Mouse (Mus musculus): ENCODE measurements around the gene Tmsb15b1. TPM values are rescaled to one million over a fixed set of nuclear protein-coding genes. Genes with fewer than 3 reads are reported as not detected.

Tmsb15b1 gene
- 18.6 and 19.8 TPM in 2 replicates for polyA plus RNA-seq (2015; fragmentation: Nextera tagmentation; extraction: Ambion mirVana)

DNA sequence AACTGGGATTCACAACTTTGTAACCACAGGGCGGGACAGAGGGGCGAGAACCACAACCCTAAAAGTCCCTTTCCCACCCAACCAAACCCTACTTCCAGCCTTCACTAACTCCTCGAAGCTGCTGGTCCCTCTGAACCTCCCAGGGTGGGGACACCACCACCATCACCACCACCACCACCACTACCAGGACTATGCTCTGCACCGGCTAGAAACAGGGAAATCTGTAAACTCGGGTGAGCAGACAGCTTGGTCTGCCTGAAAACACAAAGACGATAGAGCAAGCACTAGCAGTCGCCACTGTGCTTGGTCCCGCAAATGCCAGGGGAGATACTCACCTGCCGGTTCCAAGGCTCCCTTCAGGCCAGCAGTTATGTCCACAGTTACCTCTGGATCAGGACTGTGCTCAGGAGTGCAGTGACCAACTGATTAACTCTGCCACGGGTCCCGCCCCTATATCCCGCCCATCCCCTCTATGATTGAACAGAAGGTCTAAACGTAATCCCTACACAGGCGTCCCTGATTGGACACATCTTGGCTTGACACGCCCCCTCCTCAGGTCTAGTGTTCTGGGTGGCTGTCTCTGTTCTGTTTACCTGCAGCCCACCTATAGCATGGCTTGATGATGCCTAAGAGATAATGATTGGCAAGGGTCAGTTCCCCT, at the start of gene Tmsb15b1, which contains the start of gene Tmsb15l:
TSS of gene Tmsb15b1 (minus strand) at position 451 of the 661 bp plus-strand sequence.
TSS of gene Tmsb15l (minus strand) at position 446 of the 661 bp plus-strand sequence.
- no peak within 1 kb of the TSS for H3K27ac ChIP-seq (ENCODE audit: low read length)
- peak; percentile 100 for ATAC-seq (ENCODE audit: low read depth)
- no peaks in the 10 kb centered on the region for H3K27me3 ChIP-seq (ENCODE audit: control insufficient read depth, insufficient read depth, low read depth, low read length)
- 29% methylated on average over 15 of the region's 15 CpGs for WGBS
- H3K4me2 ChIP-seq (ENCODE audit: low read depth, low read length): peak within 1 kb of the TSS; percentile 62
- peak within 1 kb of the TSS; percentile 60 for H3K9ac ChIP-seq (ENCODE audit: low read length)
- no peaks in the 10 kb centered on the region for H3K4me1 ChIP-seq (replicated peaks; ENCODE audit: control insufficient read depth, insufficient read depth, low read length)
- H3K4me3 ChIP-seq (ENCODE audit: low read length): peak within 1 kb of the TSS; percentile 47
- no peaks in the 10 kb centered on the region for H3K9me3 ChIP-seq (ENCODE audit: control insufficient read depth, low read length)
- no peaks in the 10 kb centered on the region for H3K36me3 ChIP-seq (ENCODE audit: control insufficient read depth, insufficient read depth, low read length)

DNA sequence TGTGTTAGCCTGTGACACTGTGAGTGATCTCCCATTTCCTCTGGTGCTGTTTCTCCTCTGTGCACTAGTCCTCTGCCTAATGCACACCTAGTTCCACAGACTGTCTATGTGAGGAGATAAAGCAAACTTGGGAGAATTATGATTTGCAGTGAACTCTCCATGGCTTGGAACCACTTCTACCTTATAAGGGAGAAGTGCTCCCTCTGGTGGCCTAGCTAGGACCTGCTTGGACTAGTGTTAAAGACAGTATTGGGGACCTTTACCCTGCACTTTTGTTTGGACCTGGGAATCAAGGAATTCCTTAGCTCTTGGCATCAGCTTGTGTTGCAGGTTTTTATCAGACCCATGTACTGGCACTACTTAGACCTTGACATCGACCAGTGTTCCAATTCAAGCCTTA, 42.6 kb upstream of the Tmsb15b1 start:
- Histone ChIP-seq H3K4me3 (ENCODE audit: low read length) (no peak overlapping the region), H3K4me1 (replicated peaks; ENCODE audit: control insufficient read depth, insufficient read depth, low read length) (no peaks in the 10 kb centered on the region), H3K9me3 (ENCODE audit: control insufficient read depth, low read length) (no peaks in the 10 kb centered on the region), H3K27me3 (ENCODE audit: control insufficient read depth, insufficient read depth, low read depth, low read length) (no peaks in the 10 kb centered on the region), H3K36me3 (ENCODE audit: control insufficient read depth, insufficient read depth, low read length) (no peaks in the 10 kb centered on the region), H3K27ac (ENCODE audit: low read length) (no peak overlapping the region), H3K4me2 (ENCODE audit: low read depth, low read length) (no peak overlapping the region), H3K9ac (ENCODE audit: low read length) (no peak overlapping the region)
- WGBS: 25% methylated on average over 1 of the region's 1 CpGs
- no peak for ATAC-seq (ENCODE audit: low read depth)

DNA sequence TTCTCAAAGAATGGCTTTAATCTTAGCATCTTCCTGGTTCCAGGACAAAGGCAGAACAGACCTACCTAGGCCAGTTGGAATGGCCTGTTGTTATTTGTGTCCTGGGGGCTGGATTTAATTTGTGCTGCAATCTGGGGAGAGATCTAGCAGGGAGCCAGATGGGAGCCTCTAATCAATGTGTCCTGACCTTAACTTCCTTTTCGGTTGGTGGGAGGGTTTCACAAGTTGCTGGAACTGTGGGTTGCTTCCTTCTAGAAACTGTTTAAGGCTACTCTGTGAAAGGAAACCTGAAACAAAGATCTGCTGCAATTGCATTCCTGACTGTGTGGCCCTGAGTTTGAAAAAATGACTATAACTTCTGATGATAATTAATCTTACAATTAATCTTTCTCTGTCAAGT, 41.0 kb upstream of the Tmsb15b1 start:
- WGBS: 70% methylated on average over 1 of the region's 1 CpGs
- Histone ChIP-seq H3K9ac (ENCODE audit: low read length) (no peak overlapping the region), H3K36me3 (ENCODE audit: control insufficient read depth, insufficient read depth, low read length) (no peaks in the 10 kb centered on the region), H3K4me2 (ENCODE audit: low read depth, low read length) (no peak overlapping the region), H3K4me1 (replicated peaks; ENCODE audit: control insufficient read depth, insufficient read depth, low read length) (no peaks in the 10 kb centered on the region), H3K9me3 (ENCODE audit: control insufficient read depth, low read length) (no peaks in the 10 kb centered on the region), H3K27me3 (ENCODE audit: control insufficient read depth, insufficient read depth, low read depth, low read length) (no peaks in the 10 kb centered on the region), H3K4me3 (ENCODE audit: low read length) (no peak overlapping the region), H3K27ac (ENCODE audit: low read length) (no peak overlapping the region)
- ATAC-seq (ENCODE audit: low read depth): no peak

DNA sequence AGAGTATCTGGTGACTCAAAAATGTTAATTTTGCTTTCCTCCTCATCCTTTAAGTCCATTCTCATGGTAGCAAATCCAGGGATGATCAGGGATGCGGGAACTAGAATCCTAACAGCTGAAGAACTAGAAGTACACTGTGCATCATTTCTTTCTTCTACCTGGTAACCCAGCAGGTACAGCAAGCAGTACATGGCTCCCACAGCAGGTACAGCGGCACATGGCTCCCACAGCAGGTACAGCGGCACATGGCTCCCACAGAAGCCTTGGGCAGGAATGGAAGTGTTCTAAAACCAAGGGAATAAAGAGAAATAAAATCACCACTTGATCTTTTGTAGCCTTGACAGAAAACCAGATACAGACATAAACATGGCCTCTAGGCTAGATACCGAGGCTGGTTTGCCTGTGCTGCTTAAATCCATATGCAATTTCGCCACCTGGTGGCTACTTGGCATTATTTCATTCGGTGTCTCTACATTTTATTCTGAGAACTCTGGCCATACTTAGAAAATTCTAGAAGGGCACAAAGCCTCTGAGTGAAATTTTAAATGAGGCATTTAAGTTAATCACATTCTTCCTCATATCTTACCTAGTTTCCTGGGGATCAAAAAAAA, 38.5 kb upstream of the Tmsb15b1 start:
- Histone ChIP-seq H3K4me1 (replicated peaks; ENCODE audit: control insufficient read depth, insufficient read depth, low read length) (no peaks in the 10 kb centered on the region), H3K9me3 (ENCODE audit: control insufficient read depth, low read length) (no peaks in the 10 kb centered on the region), H3K9ac (ENCODE audit: low read length) (no peak overlapping the region), H3K27me3 (ENCODE audit: control insufficient read depth, insufficient read depth, low read depth, low read length) (no peaks in the 10 kb centered on the region), H3K36me3 (ENCODE audit: control insufficient read depth, insufficient read depth, low read length) (no peaks in the 10 kb centered on the region), H3K4me2 (ENCODE audit: low read depth, low read length) (no peak overlapping the region), H3K4me3 (ENCODE audit: low read length) (no peak overlapping the region), H3K27ac (ENCODE audit: low read length) (no peak overlapping the region)
- ATAC-seq (ENCODE audit: low read depth): peak; percentile 54; the same call in 1 of the 2 replicates
- WGBS: 49% methylated on average over 6 of the region's 6 CpGs

DNA sequence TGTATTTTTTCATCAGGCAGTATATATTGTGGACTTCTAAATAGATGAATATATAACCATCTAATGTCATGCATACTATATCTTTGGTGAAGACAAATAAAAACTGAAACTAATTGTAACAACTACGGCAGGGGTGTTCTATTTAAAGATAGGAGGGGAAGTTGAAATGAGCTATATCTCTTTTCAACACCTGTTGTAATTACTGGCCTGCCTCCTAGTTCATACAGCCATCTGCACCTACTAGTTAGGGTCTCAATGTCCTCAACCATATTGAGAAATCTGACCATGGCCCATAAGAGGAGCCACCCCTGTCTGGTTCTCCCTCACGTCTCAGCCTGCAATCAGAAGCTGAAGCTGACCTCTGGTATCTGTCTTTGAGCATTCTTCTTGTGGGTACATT, 19.6 kb upstream of the Tmsb15b1 start:
- H3K36me3 ChIP-seq (ENCODE audit: control insufficient read depth, insufficient read depth, low read length): no peaks in the 10 kb centered on the region
- no peak overlapping the region for H3K4me3 ChIP-seq (ENCODE audit: low read length)
- peaks cover 4% of the 10 kb centered on the region for H3K27me3 ChIP-seq (ENCODE audit: control insufficient read depth, insufficient read depth, low read depth, low read length)
- no peaks in the 10 kb centered on the region for H3K9me3 ChIP-seq (ENCODE audit: control insufficient read depth, low read length)
- H3K4me1 ChIP-seq (replicated peaks; ENCODE audit: control insufficient read depth, insufficient read depth, low read length): no peaks in the 10 kb centered on the region
- no peak overlapping the region for H3K27ac ChIP-seq (ENCODE audit: low read length)
- H3K4me2 ChIP-seq (ENCODE audit: low read depth, low read length): no peak overlapping the region
- no peak overlapping the region for H3K9ac ChIP-seq (ENCODE audit: low read length)
- ATAC-seq (ENCODE audit: low read depth): no peak
- 80% methylated on average over 2 of the region's 2 CpGs for WGBS

DNA sequence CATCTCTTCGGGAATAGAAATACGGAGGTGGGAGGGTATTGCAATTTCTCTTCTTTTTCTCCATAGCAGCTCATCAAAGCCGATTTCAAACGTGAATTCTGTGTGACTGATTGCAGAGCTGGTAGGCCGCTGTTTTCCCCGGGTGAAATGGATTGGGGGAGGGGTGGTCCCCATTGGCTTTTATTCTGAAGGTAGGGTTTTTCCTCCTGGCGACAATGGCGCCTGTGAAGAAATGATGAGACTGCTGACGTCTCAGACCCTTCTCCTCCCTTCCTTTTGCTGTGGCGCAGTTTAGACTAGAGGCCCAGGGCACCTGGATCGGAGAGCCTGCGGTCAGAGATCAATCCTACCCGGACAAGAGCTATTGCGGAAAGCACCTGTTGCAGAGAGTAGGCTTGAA, 17.0 kb upstream of the Tmsb15b1 start:
- Histone ChIP-seq H3K27me3 (ENCODE audit: control insufficient read depth, insufficient read depth, low read depth, low read length) (peaks cover 4% of the 10 kb centered on the region), H3K9me3 (ENCODE audit: control insufficient read depth, low read length) (no peaks in the 10 kb centered on the region), H3K27ac (ENCODE audit: low read length) (no peak overlapping the region), H3K4me3 (ENCODE audit: low read length) (peak overlapping the region; percentile 47), H3K36me3 (ENCODE audit: control insufficient read depth, insufficient read depth, low read length) (no peaks in the 10 kb centered on the region), H3K4me2 (ENCODE audit: low read depth, low read length) (peak overlapping the region; percentile 58; the same call in 1 of the 2 replicates), H3K9ac (ENCODE audit: low read length) (no peak overlapping the region), H3K4me1 (replicated peaks; ENCODE audit: control insufficient read depth, insufficient read depth, low read length) (no peaks in the 10 kb centered on the region)
- ATAC-seq (ENCODE audit: low read depth): no peak
- 32% methylated on average over 14 of the region's 14 CpGs for WGBS

DNA sequence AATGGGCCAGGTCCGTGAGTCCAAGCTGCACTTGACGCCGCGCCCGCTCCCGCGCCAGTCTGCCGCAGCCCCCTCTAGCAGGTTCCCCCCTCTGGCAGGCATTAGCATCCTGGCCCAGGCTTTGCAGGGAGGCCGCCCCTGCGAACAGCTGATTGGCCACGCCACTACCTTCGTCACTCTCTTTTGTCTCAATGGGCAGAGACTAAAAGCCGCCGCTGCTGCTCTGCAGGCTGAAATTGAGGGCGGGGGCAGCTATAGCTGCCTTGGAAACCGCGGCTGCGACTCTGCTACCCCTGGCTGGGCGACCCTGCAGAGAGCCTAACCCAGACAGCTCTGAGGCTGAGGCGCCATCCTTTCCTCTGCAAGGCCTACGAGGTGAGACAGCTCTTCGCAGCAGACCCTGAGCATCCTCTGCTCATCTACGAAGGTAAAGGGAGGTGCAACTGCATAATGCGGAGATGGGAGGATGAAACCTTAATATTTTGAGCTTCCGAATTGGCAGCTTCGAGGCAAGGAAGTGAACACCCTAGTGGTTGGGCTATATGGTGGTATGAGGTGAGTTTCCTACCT, 16.4 kb upstream of the Tmsb15b1 start, which contains the start of gene Zcchc18:
TSS of gene Zcchc18 (plus strand) at position 178 of the 570 bp plus-strand sequence.
- Histone ChIP-seq H3K9ac (ENCODE audit: low read length) (peak within 1 kb of the TSS; percentile 41; the same call in 1 of the 2 replicates), H3K4me2 (ENCODE audit: low read depth, low read length) (peak within 1 kb of the TSS; percentile 58), H3K4me1 (replicated peaks; ENCODE audit: control insufficient read depth, insufficient read depth, low read length) (no peaks in the 10 kb centered on the region), H3K27me3 (ENCODE audit: control insufficient read depth, insufficient read depth, low read depth, low read length) (peaks cover 4% of the 10 kb centered on the region), H3K36me3 (ENCODE audit: control insufficient read depth, insufficient read depth, low read length) (no peaks in the 10 kb centered on the region), H3K27ac (ENCODE audit: low read length) (no peak within 1 kb of the TSS), H3K9me3 (ENCODE audit: control insufficient read depth, low read length) (no peaks in the 10 kb centered on the region), H3K4me3 (ENCODE audit: low read length) (peak within 1 kb of the TSS; percentile 47)
- peak; percentile 93 for ATAC-seq (ENCODE audit: low read depth)
- WGBS: 14% methylated on average over 20 of the region's 26 CpGs

DNA sequence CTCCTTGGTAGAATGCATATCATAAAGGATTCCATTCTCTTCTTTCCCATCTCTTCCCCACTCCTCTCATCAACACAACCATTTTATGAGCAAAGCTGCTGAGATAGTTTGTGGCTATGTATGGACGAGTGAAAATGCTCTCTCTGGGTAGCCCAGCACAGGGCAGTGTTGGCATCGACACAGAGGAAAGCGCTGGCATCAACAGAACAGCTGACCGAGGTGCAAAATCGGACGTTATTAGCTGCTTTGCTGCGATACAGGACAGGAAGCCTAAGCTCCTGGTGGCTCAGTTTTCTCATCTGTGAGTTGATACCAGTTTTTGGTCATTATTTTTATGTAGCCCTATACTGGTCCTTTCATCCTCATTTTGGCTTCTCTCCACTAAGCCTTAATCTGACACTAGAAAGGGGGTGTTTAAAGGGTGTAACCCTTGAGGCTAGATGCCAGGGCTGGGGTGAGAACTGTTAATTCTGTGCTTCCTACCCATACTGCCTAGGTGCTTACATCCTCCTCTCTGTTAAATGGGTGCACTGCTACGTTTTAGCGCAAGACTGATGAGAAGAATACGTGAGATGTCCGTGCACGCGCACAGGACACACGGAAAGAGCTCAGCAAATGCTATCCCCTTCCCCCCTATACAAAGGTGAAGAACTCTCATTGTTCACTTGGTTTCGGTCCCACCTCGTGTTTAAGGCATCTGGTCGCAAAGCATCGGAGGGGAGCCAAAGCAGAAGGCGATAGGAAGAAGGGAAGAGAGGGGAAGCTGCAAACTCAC, 15.7 kb upstream of the Tmsb15b1 start:
- H3K27me3 ChIP-seq (ENCODE audit: control insufficient read depth, insufficient read depth, low read depth, low read length): peaks cover 4% of the 10 kb centered on the region
- ATAC-seq (ENCODE audit: low read depth): no peak
- WGBS: 19% methylated on average over 19 of the region's 19 CpGs
- H3K36me3 ChIP-seq (ENCODE audit: control insufficient read depth, insufficient read depth, low read length): no peaks in the 10 kb centered on the region
- H3K4me3 ChIP-seq (ENCODE audit: low read length): peak overlapping the region; percentile 47
- H3K4me1 ChIP-seq (replicated peaks; ENCODE audit: control insufficient read depth, insufficient read depth, low read length): no peaks in the 10 kb centered on the region
- H3K9me3 ChIP-seq (ENCODE audit: control insufficient read depth, low read length): no peaks in the 10 kb centered on the region
- no peak overlapping the region for H3K9ac ChIP-seq (ENCODE audit: low read length)
- no peak overlapping the region for H3K27ac ChIP-seq (ENCODE audit: low read length)
- H3K4me2 ChIP-seq (ENCODE audit: low read depth, low read length): peak overlapping the region; percentile 58

DNA sequence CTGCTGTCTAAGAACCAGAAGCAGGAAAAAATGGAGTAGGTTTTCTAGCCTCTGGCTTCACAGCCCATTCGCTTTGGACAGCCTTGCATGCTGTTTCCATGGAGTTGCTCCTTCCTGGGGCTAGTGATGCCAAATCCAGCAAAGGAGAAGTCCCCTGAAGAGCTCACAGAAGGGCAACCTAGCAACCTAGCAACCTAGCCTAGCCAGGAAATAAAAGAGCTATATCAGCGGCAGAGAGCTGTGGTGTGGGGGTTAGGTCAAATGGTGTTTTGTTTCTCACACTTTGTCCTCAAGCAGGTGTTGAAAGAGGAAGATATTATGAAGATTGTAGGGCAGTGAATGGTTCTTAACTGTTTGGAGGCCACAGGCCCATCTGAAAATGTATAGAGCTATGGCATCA, 14.6 kb upstream of the Tmsb15b1 start:
- Histone ChIP-seq H3K4me2 (ENCODE audit: low read depth, low read length) (no peak overlapping the region), H3K27ac (ENCODE audit: low read length) (no peak overlapping the region), H3K4me1 (replicated peaks; ENCODE audit: control insufficient read depth, insufficient read depth, low read length) (no peaks in the 10 kb centered on the region), H3K27me3 (ENCODE audit: control insufficient read depth, insufficient read depth, low read depth, low read length) (peaks cover 4% of the 10 kb centered on the region), H3K4me3 (ENCODE audit: low read length) (no peak overlapping the region), H3K36me3 (ENCODE audit: control insufficient read depth, insufficient read depth, low read length) (no peaks in the 10 kb centered on the region), H3K9me3 (ENCODE audit: control insufficient read depth, low read length) (no peaks in the 10 kb centered on the region), H3K9ac (ENCODE audit: low read length) (no peak overlapping the region)
- ATAC-seq (ENCODE audit: low read depth): no peak
- 53% methylated on average over 2 of the region's 2 CpGs for WGBS

Measured in lung, embryonic 16.5 days (tissue).